Mouse (Mus musculus): ENCODE data around the gene Defb30. TPM values are rescaled to one million over a fixed set of nuclear protein-coding genes. Genes with fewer than 3 reads are reported as not detected.
A peak's percentile ranks its signal among the peaks of the same experiment; 100 is the strongest.

The Defb30 gene
- total RNA-seq (2021) = not detected
- long read RNA-seq, experiment 1 = 0 reads
- long read RNA-seq, experiment 2 = 0 reads

DNA sequence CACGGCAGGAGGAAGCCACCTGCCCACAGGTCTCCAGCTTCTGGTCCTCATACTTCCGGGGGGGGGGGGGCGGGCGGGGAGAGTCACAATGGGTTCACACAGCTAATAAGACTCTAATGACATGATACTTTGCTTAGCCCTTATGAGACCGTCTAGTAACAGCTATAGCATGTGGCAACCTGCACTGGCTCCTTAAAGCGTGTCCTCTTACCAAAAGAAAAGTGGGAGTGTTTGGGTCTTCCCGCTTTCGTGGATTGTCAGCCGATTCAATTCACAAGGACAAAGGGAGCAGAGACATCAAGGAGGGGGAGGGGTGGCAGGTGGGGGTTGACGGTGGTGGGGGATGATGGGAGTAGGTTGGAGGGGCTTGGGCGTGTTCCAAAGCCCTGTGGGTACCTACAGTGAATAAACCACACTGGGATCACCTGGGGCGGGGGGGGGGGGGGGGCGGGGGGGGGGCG lies at the start of gene Defb30:
Gene Defb30 (minus strand): TSS at position 51 of the 461 bp plus-strand sequence.
- no peak for DNase-seq (ENCODE audit: low spot score in 2 of 2)

DNA sequence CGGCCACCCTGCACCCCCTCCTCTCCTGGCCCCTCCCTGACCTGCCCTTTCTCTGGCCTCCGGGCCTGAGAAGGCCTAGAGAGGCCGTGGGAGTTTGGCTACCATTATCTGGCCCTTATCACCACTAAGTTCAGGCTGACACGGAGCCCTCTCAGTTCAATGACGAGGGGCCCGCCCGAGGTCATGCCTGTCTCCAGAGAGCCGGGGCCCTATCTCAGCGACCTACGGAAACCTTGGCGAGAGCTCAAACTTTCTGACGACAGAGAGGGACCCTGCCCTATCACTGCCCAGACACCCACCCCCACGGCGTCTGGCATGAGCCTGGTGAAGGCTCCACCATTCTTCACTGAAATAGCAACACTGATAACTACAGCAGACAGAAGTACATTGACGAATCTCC lies 17.9 kb upstream of the Defb30 start:
- DNase-seq (ENCODE audit: low spot score in 2 of 2) = no peak

DNA sequence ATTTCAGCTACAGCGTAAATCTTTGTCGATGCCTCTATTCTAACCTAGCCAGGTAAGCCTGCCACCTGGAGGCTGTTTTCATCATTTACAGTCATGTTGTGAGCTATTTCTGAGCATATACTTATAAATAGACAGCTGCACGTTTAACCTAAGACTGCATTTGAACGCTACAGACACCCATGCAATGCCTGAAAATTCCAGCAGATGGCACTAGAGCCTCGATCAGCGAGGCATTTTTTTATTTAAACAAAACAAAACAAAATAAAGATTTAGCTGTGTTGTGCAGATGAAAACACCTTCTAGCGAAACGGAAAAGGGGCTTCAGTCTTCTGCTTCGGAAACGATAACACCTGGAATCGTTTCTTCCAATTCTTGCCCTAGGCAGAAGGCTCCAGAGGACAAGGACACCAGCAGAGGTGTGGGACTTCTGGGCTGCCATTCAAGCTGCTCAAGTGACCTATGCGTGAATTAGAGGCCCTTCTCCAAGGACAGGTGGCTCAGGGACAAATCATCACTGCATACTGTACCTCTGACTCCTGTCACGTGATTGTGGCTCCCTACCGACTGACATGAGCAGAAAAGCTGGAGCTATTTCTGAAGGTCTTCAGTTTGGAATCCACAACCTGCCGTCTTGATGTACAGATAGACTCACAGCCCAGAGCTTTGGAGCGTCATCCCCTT lies 17.0 kb upstream of the Defb30 start:
- DNase-seq (ENCODE audit: low spot score in 2 of 2) = peak; percentile 58 to 69

DNA sequence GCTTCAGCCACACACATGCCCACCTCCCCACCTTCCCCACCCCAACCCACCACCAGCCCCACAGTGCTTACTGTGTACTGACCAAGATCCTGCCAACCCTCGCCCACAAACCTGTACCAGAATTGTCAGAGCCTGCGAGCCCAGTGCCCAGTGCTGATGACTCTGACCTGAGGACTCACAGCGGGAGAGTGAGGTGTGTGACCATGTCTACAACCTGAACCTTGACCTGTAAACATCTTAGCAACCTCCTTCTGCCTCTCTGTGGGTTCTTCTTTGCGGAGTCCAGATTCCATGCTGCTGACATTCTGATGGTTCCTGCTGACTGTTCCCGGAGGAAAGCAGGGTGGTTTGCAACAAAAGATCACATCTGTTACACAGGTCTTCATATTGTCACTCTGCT lies 15.6 kb upstream of the Defb30 start:
- DNase-seq (ENCODE audit: low spot score in 2 of 2) = no peak

DNA sequence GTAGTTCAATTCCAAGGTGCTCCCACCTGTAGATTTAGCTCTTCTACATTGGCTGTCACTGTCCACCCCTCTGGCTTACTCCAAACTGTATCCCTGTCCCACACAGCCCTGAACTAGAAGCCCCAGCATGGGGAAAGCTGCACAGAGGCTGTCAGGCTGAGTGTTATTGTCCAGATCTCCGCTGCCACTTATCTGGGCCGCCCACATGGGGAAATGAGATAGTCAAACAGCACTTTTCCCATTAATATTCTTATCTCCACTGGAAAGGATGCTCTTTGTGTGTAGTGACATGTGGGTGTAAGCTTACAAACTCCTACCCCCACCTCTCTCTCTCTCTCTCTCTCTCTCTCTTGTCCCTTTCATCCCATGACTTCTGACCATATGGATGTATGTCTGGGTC lies 12.4 kb upstream of the Defb30 start:
- DNase-seq (ENCODE audit: low spot score in 2 of 2) = no peak

DNA sequence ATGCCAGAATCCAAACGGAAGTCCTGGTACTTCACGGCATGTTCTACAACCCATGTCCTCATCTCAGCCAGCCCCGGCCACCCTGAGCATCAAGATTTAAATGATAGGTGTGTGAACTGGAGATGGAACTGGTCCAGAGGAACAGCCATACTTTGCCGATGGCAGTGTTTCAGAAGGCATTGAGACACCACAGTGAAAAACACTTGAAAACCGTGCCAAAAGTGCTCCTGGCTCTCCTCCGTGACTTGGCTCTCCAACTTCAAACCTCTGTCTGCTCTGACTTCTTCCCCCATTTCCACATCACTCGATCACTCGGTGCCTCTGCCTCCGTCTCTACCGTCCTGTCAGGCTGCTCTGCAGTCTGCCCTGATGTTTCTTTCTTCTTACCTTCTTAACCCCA lies 10.6 kb upstream of the Defb30 start:
- DNase-seq (ENCODE audit: low spot score in 2 of 2) = no peak

DNA sequence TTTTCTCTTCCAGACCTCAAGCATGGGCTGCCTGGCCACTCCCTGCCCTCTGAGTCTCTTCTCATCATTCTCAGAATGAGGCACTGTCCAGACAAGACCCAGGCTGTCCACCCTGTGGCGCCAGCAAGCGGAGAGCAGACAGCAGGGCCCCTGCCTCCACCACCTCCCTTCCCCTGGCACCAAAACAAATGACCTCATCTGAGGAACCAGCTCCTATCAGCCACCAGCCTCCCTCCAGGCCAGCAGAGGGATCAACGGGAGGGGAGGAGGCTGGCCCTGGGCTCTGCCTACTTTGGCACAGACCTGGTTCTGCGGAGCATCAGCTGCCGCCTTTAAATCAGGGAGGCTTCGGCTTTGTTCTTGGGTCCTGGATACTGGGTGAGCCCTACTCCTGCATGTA lies 5.0 kb upstream of the Defb30 start:
- peak in 1 of 2 experiments; percentile 9 for DNase-seq (ENCODE audit: low spot score in 2 of 2)

DNA sequence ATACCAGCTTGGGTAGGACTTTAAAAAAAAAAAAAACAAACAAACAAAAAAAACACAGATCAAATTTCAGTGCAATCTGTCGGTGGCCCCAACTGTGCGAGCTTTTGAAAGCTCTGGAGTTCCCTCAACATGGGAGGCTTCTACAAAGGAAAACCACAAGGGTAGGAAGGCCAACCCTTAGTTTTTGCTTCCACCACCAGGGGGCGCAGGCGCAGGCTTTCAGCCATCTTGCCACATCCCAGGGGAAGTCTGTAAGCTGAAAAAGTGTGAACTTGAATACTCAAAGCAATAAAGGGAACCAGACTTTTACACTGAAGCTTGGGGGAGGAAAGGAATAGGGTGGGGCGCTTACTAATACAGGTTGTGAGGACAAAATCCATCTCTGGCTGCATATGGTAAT lies 1.0 kb upstream of the Defb30 start:
- DNase-seq (ENCODE audit: low spot score in 2 of 2) = peak; percentile 17 to 27

DNA sequence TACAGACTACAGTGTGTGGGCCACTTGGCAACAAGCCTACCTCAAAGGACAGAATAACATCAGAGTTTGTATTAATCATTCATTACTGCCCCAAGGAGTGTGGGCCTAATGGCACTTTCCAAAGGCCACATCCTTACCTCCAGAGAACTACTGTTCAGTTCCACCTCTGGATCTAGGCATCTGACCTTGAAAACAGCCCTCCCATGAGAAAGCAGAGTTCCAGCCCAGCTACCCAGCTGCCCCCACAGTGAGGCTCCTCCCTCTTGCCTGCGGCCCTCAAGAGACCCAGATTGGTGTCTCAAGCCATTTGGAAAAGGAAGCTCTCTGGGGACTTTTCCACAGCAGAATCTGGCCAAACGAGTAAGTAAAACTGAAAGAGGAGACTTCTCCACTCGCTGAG lies 3.1 kb downstream of the Defb30 start, which contains the start of gene Defb42:
Gene Defb42 (plus strand): TSS at position 301 of the 400 bp plus-strand sequence.
- DNase-seq (ENCODE audit: low spot score in 2 of 2) = no peak

DNA sequence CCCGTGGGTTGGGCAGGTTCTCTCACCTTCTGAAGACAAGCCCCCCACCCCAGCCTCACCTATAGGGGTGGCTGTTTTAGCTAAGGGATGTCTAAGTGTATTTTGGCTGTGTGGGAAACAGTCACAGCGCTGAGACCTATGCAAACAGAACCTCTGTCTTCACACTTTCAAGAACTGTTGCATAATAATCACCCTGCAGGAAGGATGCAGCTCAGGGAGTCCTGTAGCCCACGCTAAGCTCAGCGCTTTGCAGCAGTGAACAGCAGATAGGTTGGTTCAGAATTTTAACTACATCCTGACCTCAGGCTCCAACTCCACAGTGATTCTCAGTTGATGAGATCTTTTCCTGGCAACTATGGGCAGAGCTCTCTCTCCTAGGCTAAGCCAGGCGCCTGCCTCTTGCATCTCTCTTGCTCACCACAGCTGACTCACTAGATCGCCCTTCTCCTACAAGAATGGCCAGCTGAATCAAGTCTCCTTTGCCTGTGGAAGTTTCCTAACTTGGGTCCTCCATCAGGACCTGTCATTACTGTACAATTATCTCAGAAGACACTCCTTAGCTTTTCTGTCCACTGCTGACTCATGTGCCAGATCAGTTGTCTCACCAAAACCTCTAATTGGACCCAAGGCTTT lies 29.1 kb downstream of the Defb30 start:
- DNase-seq (ENCODE audit: low spot score in 2 of 2) = no peak

DNA sequence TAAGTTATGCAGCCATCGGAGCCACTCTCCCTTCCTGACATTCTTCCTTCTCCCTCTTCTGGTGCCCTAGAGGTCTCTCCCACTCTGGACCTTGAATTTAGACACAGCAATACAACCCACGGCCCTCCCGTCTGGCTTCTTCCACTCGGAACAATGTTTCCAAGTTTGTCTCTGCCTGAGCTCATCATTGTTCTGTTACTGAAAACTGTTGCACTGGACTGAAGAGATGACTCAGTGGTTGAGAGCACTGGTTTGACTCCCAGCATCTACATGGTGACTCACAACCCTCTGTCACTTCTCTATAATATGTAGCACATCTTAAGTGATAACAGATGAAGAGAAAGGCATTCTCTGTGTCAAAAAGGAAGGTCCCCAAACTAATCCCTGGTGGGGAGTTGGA lies 35.1 kb downstream of the Defb30 start:
- DNase-seq (ENCODE audit: low spot score in 2 of 2) = no peak

DNA sequence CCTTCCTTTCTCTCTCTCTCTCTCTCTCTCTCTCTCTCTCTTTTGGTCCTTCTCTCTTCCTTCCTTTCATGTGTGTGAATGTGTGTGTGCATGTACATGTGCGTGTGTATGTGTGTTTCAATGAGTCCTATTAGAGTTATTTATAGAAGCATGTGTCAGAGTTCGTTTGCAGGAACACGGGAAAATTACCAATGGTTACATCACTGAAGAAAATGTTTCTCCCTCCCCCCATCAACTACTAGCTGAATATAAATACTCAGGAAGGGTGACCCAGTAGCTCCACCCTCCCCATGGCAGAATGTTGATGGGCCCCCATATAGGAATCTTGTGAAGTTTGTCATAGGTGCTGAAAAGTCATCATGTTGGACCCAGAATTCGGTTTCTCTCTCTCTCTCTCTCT lies 36.7 kb downstream of the Defb30 start:
- DNase-seq (ENCODE audit: low spot score in 2 of 2) = no peak

DNA sequence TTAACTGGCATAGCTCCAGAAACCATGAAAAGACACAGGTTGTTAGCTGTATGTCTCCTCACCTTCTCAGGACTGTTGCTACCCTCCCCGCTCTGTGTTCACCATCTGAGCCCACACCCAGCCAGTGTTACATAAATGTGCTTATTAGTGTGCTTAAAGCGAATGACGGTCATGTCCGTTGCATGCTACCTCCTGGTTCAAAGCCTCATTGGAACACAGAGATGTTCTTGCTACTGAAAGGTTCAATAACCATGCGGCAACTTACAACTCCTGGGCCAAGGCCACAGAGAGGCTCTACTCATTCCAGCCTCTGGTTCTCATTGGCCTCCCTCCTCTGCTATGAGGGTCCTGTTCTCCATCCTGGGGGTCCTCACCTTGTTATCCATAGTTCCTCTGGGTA lies 38.3 kb downstream of the Defb30 start, which contains the start of gene Defb43:
Gene Defb43 (plus strand): TSS at position 301 of the 400 bp plus-strand sequence.
- DNase-seq (ENCODE audit: low spot score in 2 of 2) = no peak

DNA sequence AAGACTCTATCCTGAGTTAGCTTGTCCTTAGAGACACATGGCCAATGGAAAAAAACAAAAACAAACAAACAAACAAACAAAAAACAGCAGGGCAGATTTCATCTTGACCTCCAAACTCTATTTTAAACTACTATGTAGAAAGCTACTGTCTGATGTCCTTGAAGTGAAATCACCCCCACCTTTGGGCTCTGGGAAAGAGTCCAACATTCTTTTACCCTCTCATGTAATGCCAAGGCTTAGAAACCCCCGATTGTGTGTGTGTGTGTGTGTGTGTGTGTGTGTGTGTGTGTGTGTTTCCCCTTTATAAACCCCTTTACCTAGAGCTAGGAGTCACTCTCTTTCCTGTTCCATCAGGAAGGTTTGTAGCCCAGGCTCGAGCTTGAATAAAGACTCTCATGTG lies 47.2 kb downstream of the Defb30 start:
- no peak for DNase-seq (ENCODE audit: low spot score in 2 of 2)

DNA sequence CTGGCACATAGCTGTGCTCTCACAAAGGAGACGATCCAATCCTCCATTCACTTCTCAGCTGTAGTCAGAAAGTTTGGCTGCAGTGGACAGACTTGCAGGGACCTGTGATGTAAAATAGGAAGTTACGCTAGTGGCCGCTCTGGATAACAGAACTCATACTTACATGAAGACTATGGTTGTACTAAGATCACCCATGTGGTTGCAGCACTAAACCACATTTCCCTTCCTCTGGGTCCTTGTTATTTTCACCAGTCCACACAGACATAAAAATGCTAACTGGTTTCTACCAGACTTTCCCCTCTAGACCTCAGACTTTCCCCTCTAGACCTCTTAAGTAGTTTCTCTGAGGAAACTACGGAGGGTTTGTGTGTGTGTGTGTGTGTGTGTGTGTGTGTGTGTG lies 50.8 kb downstream of the Defb30 start:
- DNase-seq (ENCODE audit: low spot score in 2 of 2) = no peak

DNA sequence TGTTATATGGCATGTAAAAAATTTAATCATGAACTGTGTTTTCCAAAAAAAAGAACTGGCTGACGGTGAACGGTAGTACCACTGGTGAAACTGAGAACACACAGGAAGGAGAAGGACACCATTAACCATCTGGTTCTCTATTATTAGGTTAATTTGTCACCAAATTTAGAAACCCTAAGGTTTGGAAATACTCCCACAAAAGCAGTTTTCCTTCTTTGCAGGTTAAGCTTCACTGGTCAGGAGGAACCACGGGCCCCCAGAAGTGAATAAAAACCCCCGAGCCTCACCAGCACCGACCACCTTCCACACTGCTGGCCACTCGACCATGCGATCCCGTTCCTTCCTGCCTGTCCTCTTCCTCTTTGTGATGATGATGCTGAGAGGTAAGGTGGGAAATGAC lies 52.0 kb downstream of the Defb30 start, which contains the start of gene Defb47:
Gene Defb47 (plus strand): TSS at position 301 of the 400 bp plus-strand sequence.
- DNase-seq (ENCODE audit: low spot score in 2 of 2) = no peak

DNA sequence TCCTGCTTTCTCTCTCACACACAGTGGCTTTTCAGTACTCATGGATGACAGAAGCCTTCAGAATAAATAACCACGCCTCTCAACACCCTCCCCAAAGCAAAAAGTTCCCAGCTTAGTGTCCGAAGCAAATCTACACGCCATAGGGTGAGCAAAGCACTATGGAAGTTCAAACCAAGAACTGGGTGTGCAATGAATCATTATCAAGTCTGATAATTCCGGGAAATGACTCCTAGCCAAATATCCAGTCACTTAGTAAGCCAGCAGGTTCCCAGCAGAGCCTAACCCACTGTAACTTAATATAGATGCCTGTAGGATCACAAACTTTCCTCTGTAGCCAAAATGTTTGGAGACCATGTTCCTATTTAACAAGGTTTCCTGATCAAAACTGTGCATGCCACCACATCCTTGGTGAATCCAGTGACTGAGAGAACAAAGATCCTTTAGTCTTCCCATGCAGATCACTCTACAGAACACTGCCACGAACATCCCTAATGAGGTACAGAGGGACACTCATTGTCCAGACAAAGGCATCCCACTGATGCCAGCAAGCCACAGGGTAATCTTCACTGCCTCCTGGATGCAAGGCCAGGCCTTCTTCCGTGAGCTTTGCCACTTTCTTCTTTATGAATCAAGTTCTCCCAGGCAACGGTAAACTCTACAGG lies 57.8 kb downstream of the Defb30 start:
- no peak for DNase-seq (ENCODE audit: low spot score in 2 of 2)

DNA sequence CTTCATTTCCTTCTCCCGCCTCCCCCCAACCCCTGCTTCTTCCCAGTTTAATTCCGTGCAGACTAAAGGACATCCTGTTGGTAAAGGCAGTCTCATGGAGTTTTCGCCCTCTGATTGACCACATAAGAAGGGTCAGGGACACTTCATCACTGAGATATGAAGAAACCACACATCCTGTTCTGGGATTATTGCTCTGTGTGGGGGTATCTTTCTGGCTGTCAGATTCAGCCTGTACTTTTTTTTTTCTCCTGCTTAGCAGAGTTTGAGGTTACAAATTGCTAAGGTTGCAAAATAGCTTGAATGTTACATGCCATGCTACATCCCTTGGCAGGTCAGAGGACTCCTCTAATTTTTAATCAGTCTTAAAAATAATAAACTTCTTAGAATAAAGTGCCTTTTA lies 58.5 kb downstream of the Defb30 start:
- DNase-seq (ENCODE audit: low spot score in 2 of 2) = no peak

DNA sequence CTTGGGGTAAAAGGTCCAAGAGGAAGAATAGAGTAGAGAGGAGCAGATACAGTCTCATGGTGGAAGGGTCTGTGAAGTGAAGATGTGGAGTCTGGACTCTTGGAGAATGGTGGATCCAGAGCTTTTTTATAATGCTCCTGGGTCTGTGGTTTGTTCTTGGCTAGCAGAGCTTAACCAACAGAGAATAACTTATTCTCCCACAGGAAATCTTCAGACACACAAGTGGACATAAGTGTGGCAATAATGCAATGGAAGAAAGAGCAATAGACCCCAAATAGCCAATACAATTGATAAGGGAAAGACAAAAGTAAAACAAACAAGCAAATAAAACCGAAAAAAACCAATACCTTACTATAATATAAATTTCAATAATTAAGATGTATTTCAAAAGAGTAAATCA lies 65.3 kb downstream of the Defb30 start, which contains the start of gene Defb48:
Gene Defb48 (minus strand): TSS at position 101 of the 400 bp plus-strand sequence.
- no peak for DNase-seq (ENCODE audit: low spot score in 2 of 2)
